Mouse (Mus musculus) heart, embryonic 12.5 days (tissue): ENCODE data around the gene Ttc28. TPM values are rescaled to one million over a fixed set of nuclear protein-coding genes. Genes with fewer than 3 reads are reported as not detected.

Source experiments
- ATAC-seq: fragments of 200-750 bp; cut with Nextera tagmentation; 2 replicates; pipeline ENCODE4 v1.8.0; 2017; ENCODE audit warnings: moderate TSS enrichment, moderate library complexity; ENCODE audit not compliant: insufficient number of reproducible peaks, low FRiP score
- H3K27ac ChIP-seq: fragments of 300-500 bp; sonication (generic); 2 replicates; pipeline ENCODE4 v1.5.1; 2016; ENCODE audit warnings: mild to moderate bottlenecking, moderate library complexity; ENCODE audit not compliant: poor library complexity, severe bottlenecking
- H3K27me3 ChIP-seq: fragments of 300-500 bp; sonication (generic); replicated peaks from 2 replicates; pipeline ENCODE4 v1.6.1; 2016; ENCODE audit warnings: mild to moderate bottlenecking, moderate library complexity
- H3K36me3 ChIP-seq: fragments of 300-500 bp; sonication (generic); 2 replicates; pipeline ENCODE4 v1.6.1; 2016; ENCODE audit warnings: mild to moderate bottlenecking, moderate library complexity
- H3K4me1 ChIP-seq: fragments of 300-500 bp; sonication (generic); replicated peaks from 2 replicates; pipeline ENCODE4 v1.6.1; 2016; ENCODE audit warnings: mild to moderate bottlenecking
- H3K4me2 ChIP-seq: fragments of 300-500 bp; sonication (generic); 2 replicates; pipeline ENCODE4 v1.6.1; 2016; ENCODE audit warnings: mild to moderate bottlenecking, moderate library complexity
- H3K4me3 ChIP-seq: fragments of 300-500 bp; sonication (generic); 2 replicates; pipeline ENCODE4 v1.5.1; 2016; ENCODE audit warnings: mild to moderate bottlenecking
- H3K9ac ChIP-seq: fragments of 300-500 bp; sonication (generic); 2 replicates; pipeline ENCODE4 v1.6.1; 2016; ENCODE audit warnings: mild to moderate bottlenecking, moderate library complexity
- H3K9me3 ChIP-seq: fragments of 300-500 bp; sonication (generic); replicated peaks from 2 replicates; pipeline ENCODE4 v1.6.1; 2016; ENCODE audit warnings: mild to moderate bottlenecking, moderate library complexity
- WGBS: fragments of 180-500 bp; shearing (Covaris S2); methylation state at CpG from one replicate; pipeline ENCODE4 v1.1.7; 2016; 5-methylcytosine and 5-hydroxymethylcytosine counted together
- polyA plus RNA-seq: library from polyadenylated mRNA; unstranded; fragments of >200 nt; fragmentation: Nextera tagmentation; extraction: Ambion mirVana; gene quantifications from 2 replicates; pipeline ENCODE4 v1.2.1, GENCODE M21; 2016

Ttc28 gene
- polyA plus RNA-seq, 1 experiment from 2014 or later: 10.3 TPM

DNA sequence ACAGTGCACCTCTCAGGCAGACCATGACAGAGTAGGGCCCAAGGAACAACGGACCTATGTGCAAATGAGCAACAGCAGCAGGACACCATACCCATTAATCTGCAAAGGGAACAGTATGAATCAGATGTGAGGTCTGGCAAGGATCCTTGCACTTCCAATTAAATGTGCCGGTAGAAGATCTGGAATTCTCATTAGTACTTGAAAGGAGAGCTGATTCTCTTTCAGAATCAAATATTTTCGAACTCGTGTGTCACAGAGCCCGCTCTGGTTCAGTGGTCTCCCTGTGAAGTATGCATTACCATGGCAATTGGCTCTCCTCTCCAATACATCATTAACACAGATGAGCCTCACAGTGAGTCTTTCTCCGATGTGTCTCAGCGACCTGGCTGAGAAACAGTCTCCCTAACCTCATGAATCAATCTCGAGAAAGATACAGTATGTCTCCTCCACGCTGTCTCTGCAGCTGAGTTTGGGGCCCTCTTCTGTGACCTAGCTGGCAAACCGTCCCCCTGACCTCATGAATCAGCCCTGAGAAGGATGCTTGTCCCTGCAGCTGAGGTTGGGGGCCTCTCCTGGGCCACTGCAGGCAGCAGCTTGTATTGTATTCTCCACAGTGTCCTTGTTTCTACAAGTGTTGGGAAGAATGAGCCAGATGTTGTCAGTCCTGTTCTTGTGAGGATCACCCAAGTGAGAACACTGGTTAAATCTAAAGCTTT lies 241.3 kb downstream of the Ttc28 start:
- no peak overlapping the region for H3K9ac ChIP-seq
- 74% methylated on average over 10 of the region's 10 CpGs for WGBS
- no peak overlapping the region for H3K27ac ChIP-seq
- peaks cover 40% of the 10 kb centered on the region for H3K27me3 ChIP-seq
- no peak for ATAC-seq
- no peaks in the 10 kb centered on the region for H3K9me3 ChIP-seq
- H3K4me2 ChIP-seq: no peak overlapping the region
- peaks cover 26% of the 10 kb centered on the region for H3K4me1 ChIP-seq
- H3K36me3 ChIP-seq: no peaks in the 10 kb centered on the region
- no peak overlapping the region for H3K4me3 ChIP-seq

DNA sequence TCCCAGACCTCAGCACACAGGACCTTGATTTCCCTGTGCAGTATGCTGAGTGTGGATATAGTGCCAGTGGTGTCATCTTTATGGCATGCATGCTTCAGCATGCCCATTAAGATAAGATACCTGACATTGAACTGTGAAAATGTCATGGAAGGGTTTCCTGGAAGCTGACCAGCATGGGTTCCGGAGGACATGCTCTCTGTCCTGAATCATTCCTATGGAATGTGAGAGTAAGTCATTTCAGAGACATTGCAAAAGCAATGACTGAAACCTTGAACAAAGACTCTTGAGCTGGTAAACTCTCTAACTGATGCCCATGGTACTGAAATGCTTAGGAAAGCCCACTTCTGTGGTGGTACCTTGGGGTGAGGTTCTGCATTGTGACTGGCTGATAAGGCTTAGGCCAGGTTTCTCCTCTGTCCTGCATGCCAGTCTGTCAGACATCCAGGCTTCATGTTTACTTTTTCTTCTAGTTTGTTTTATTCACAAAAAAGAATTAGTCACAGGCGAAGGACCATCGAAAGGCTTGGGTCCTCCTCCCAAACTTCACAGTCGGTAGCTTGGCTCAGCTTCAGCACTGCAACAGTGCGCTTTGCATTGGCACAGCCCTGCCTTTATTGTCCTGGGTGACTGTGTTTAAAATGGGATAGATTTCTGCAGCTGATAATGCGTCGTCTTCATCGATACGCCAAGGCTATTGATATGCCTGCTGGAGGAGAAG lies 242.9 kb downstream of the Ttc28 start:
- peaks cover 26% of the 10 kb centered on the region for H3K4me1 ChIP-seq
- no peaks in the 10 kb centered on the region for H3K36me3 ChIP-seq
- H3K9ac ChIP-seq: no peak overlapping the region
- no peak overlapping the region for H3K4me3 ChIP-seq
- H3K4me2 ChIP-seq: no peak overlapping the region
- H3K27me3 ChIP-seq: peaks cover 30% of the 10 kb centered on the region
- no peak for ATAC-seq
- H3K9me3 ChIP-seq: no peaks in the 10 kb centered on the region; the same call in 1 of the 2 replicates
- no peak overlapping the region for H3K27ac ChIP-seq
- WGBS: 75% methylated on average over 9 of the region's 9 CpGs

DNA sequence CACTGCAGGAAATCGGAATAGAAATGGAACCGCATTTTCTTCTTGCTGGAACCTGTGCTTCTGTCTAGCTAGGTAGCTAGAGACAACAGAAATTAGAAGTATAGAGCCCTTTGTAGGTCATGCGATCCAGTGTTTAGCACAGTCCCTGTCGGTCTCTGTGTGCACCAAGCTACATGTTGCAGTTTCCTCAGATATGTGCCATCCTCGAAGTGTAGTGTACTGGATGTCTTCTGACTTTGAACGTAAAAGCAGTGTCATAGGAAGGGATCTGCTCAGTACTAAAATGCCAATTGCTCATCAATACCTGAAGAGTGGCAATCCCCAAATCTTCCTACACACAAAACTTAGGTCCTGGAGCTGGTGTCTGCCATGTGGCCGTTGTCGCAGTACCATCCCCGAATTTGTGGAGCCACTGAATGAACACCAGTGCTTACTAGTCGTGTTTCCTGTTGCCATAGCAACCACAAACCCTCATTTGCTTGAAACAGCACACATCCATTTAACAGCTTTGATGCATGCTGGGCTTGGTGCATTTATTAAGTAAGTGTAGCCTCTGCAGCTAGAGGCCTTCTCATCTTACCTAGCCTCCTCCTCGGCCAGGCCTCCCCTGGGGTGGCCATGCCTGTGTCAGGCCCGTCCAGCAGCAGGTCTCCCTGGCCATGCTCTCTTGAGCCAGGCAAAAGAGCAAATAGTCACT lies 243.6 kb downstream of the Ttc28 start:
- Histone ChIP-seq H3K27ac (no peak overlapping the region), H3K27me3 (peaks cover 23% of the 10 kb centered on the region), H3K4me2 (no peak overlapping the region), H3K9me3 (no peaks in the 10 kb centered on the region; the same call in 1 of the 2 replicates), H3K4me3 (no peak overlapping the region), H3K4me1 (peaks cover 30% of the 10 kb centered on the region), H3K36me3 (no peaks in the 10 kb centered on the region), H3K9ac (no peak overlapping the region)
- 67% methylated on average over 12 of the region's 12 CpGs for WGBS
- ATAC-seq: no peak

DNA sequence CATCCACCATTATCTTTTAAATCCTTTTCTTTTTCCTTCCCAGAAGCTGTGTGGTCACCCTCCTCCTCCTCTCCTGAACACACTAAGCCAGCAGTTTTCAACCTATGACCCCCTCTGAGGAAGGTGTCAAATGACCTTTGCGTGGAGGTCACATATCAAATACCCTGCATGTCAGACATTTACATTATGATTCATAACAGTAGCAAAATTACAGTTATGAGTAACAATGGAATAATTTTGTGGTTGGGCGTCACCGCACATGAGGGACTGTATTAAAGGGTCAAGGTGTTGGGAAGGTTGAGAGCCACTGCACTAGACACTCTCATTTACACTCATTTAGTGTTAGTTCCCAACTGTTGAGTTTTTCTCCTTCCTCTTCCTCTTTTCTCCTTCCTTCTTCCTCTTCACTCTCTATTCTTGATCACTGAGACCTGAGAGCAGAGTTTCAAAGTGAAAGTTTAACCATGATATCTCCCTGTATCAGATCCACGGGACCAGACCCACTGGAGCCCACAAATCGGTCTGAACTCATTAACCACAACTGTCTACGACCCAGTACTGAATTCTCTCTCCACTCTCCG lies 245.1 kb downstream of the Ttc28 start:
- H3K36me3 ChIP-seq: no peaks in the 10 kb centered on the region
- no peak for ATAC-seq

DNA sequence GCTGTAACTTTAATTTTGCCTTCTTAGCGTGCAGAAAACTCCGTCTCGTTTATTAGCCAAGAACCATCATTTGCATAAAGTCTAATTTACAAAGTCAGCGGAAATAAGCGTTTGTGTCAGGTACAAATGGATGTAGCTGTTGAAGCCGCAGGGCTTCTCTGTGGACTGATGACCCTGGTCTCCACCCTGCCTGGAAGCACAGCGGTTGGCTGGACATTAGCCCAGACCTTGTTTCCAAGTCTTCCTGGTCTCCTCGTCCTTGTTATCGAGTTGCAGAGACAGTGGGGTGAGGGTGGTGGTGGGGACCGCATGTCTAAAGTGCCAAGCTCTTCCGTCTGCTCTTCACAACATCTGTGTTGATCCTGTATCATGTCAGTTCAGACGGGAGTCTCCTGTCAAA lies 246.1 kb downstream of the Ttc28 start:
- Histone ChIP-seq H3K4me2 (no peak overlapping the region), H3K27ac (no peak overlapping the region), H3K36me3 (no peaks in the 10 kb centered on the region), H3K27me3 (peaks cover 18% of the 10 kb centered on the region), H3K9ac (no peak overlapping the region), H3K9me3 (no peaks in the 10 kb centered on the region; the same call in 1 of the 2 replicates), H3K4me1 (peaks cover 28% of the 10 kb centered on the region), H3K4me3 (no peak overlapping the region)
- no peak for ATAC-seq
- WGBS: 85% methylated on average over 12 of the region's 12 CpGs

More for the DNA sequence above, 245.1 kb downstream of the Ttc28 start:
- H3K9ac ChIP-seq: no peak overlapping the region
- H3K4me1 ChIP-seq: peaks cover 36% of the 10 kb centered on the region
- H3K27ac ChIP-seq: no peak overlapping the region
- H3K27me3 ChIP-seq: peaks cover 18% of the 10 kb centered on the region
- WGBS: 83% methylated on average over 7 of the region's 7 CpGs
- no peak overlapping the region for H3K4me2 ChIP-seq
- H3K4me3 ChIP-seq: no peak overlapping the region
- no peaks in the 10 kb centered on the region; the same call in 1 of the 2 replicates for H3K9me3 ChIP-seq

DNA sequence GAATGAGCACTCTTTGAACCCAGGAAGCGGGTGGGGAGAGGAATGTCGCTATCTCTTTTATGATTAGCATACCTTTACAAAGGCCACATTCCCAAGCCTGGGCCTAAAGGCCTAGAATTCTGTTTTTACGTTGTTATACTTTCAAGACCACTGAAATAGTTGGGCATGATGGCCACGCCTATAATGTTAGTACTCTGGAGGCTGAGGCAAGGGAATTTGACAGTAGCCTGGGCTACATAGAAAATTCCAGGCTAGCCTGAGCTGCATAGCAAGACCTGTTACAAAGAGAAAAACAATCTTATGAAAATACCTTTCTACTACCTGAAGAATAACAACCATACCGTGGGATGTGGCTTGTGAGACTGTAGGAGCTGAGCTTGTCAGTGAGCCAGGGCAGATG lies 248.2 kb downstream of the Ttc28 start:
- no peak overlapping the region for H3K27ac ChIP-seq
- H3K9ac ChIP-seq: no peak overlapping the region
- no peaks in the 10 kb centered on the region; the same call in 1 of the 2 replicates for H3K9me3 ChIP-seq
- H3K4me2 ChIP-seq: no peak overlapping the region
- 55% methylated on average over 5 of the region's 5 CpGs for WGBS
- no peak for ATAC-seq
- no peaks in the 10 kb centered on the region for H3K36me3 ChIP-seq
- H3K4me3 ChIP-seq: no peak overlapping the region
- H3K27me3 ChIP-seq: 0 out of 2 replicates have a peak, but pooled peaks cover 8% of the 10 kb centered on the region
- peaks cover 14% of the 10 kb centered on the region for H3K4me1 ChIP-seq

DNA sequence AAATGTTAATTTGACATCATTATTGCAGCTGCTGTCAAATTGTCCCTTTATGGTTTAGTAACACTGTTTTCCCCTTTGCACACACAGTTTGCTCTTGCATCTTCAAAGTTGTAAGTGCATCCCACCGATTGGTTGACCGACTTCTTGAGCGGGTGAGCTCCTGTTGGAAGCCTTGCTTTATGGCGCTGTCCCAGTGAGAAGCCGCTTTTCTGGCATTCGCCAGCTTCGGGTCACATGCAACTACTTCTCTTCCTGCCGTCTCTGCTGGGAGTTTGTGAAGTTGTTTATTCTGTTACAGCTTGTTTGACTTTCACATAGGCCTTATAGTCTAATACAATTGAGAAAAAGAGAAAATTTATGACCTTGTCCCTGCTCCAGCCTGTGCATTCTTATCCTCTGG lies 250.5 kb downstream of the Ttc28 start:
- Histone ChIP-seq H3K9me3 (no peaks in the 10 kb centered on the region; the same call in 1 of the 2 replicates), H3K27me3 (no peaks in the 10 kb centered on the region), H3K9ac (no peak overlapping the region), H3K36me3 (no peaks in the 10 kb centered on the region), H3K27ac (no peak overlapping the region), H3K4me1 (peaks cover 13% of the 10 kb centered on the region), H3K4me3 (no peak overlapping the region), H3K4me2 (no peak overlapping the region)
- 89% methylated on average over 8 of the region's 8 CpGs for WGBS
- ATAC-seq: no peak

DNA sequence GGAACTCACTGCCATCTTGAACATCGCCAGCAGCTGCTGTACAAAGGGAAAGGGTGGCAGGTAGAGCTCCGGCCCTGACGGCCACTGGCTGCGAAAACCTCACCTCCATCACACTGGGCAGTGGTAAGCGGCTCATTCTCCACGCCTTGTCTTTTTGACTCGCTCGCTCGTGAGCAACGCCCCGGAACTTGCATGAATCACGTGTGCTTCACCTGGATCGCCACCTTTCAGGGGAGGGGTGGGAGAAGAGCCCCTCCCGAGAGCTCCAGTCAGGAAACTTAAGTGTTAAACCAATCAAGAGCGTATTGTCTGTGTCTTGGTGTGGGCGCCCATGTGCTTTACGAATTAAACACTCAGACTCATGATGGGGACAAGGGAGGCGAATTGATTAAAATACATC lies 252.0 kb downstream of the Ttc28 start:
- Histone ChIP-seq H3K4me3 (no peak overlapping the region), H3K9ac (no peak overlapping the region), H3K36me3 (no peaks in the 10 kb centered on the region), H3K27me3 (no peaks in the 10 kb centered on the region), H3K4me2 (no peak overlapping the region), H3K9me3 (no peaks in the 10 kb centered on the region; the same call in 1 of the 2 replicates), H3K27ac (no peak overlapping the region), H3K4me1 (peaks cover 16% of the 10 kb centered on the region)
- ATAC-seq: no peak
- WGBS: 89% methylated on average over 18 of the region's 18 CpGs

DNA sequence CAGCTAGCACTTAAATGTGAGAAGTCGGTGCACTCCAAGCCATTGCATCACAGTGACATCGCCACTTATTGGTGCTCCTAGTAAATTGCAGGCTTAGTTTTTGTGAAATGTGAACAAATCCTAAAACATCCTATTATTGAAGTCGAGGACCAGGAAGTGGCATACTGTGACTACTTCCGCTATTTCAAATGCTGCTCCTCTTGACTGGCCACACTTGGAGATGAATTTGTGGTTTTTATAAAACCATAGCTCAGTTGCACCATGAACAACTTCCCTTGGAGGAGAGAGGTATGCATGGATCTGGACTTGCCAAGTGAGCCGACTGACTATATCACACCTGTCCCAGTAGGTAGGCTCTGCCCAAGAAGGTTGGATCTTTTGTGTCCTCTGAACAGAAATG lies 253.5 kb downstream of the Ttc28 start:
- ATAC-seq: no peak
- Histone ChIP-seq H3K27ac (no peak overlapping the region), H3K36me3 (no peaks in the 10 kb centered on the region), H3K9ac (no peak overlapping the region), H3K4me2 (no peak overlapping the region), H3K4me1 (peaks cover 27% of the 10 kb centered on the region), H3K27me3 (no peaks in the 10 kb centered on the region), H3K9me3 (no peaks in the 10 kb centered on the region), H3K4me3 (no peak overlapping the region)
- WGBS: 87% methylated on average over 5 of the region's 5 CpGs

DNA sequence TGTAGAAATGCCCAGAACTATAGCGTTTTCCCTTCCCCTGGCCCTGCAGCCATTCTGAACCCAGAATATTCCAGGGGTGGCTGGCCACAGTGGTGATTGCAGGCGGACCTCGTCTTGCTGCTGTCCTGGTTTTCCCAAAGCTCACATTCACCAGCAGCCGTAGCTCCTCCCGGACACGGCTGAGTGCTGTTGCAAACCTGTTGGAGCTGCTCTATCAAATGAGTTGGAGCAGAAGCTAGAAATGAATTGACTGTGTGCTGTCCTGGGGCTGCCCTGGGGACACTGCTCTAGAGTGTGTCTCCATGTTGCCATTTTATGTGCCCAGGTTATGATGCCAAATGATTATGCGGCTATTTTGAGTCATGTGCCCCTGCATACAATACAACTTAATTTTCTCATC lies 254.2 kb downstream of the Ttc28 start:
- Histone ChIP-seq H3K9ac (no peak overlapping the region), H3K27me3 (no peaks in the 10 kb centered on the region), H3K36me3 (no peaks in the 10 kb centered on the region), H3K4me3 (no peak overlapping the region), H3K4me1 (peaks cover 28% of the 10 kb centered on the region), H3K9me3 (no peaks in the 10 kb centered on the region), H3K27ac (no peak overlapping the region), H3K4me2 (no peak overlapping the region)
- WGBS: 91% methylated on average over 7 of the region's 7 CpGs
- ATAC-seq: no peak

DNA sequence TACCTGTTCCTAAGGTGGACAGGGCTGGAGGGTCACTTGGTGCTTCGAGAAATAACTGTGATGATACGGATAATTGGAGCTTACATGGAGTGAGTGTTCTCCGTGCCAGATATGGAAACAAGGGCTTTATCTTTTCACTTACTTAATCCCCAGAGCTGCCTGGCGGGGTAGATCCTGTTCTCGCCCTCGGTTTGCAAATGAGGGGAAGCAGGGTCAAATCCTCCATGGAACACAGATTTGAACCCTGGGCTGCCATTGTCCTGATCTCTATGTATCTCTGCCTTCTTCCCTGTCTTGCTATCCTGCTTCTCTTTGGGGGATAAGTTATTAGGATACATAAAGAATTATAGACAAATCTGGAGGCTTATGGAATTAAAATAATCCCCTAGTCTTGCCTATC lies 257.7 kb downstream of the Ttc28 start:
- no peaks in the 10 kb centered on the region for H3K9me3 ChIP-seq
- no peak overlapping the region for H3K4me2 ChIP-seq
- no peak overlapping the region for H3K9ac ChIP-seq
- no peak for ATAC-seq
- no peaks in the 10 kb centered on the region for H3K36me3 ChIP-seq
- H3K27me3 ChIP-seq: no peaks in the 10 kb centered on the region
- WGBS: 17% methylated on average over 6 of the region's 6 CpGs
- no peak overlapping the region for H3K27ac ChIP-seq
- H3K4me1 ChIP-seq: peaks cover 46% of the 10 kb centered on the region
- H3K4me3 ChIP-seq: no peak overlapping the region
